Mouse (Mus musculus): ENCODE measurements around the gene Cat. TPM values are rescaled to one million over a fixed set of nuclear protein-coding genes. Genes with fewer than 3 reads are reported as not detected.
A peak's percentile ranks its signal among the peaks of the same experiment; 100 is the strongest.

Cat gene
- total RNA-seq, 2 experiments from 2014 or later: 188 to 189 TPM

- intact Hi-C loops (cut with DNase I): no loop called here
- peak; percentile 84 to 88 for DNase-seq
Measured at GRCm38 (mm10) chr2:103439710-103440109, 45.2 kb downstream of the Cat start.

- DNase-seq: no peak
- intact Hi-C loops (cut with DNase I): no loop called here
Measured at GRCm38 (mm10) chr2:103439071-103439622, 45.8 kb downstream of the Cat start.

- intact Hi-C loops (cut with DNase I): no loop called here
- DNase-seq: no peak
Measured at GRCm38 (mm10) chr2:103436534-103436933, 48.4 kb downstream of the Cat start.

GRCm38 (mm10) chr2:103435110-103435509 is 49.9 kb downstream of the Cat start:
- no peak for DNase-seq
- intact Hi-C loops (cut with DNase I): no loop called here

GRCm38 (mm10) chr2:103432695-103433275 is 52.2 kb downstream of the Cat start:
- intact Hi-C loops (cut with DNase I): no loop called here
- no peak for DNase-seq

- intact Hi-C loops (cut with DNase I): no loop called here
- no peak for DNase-seq
Measured at GRCm38 (mm10) chr2:103430712-103431111, 54.2 kb downstream of the Cat start.

- no peak for DNase-seq
- intact Hi-C loops (cut with DNase I): loop anchor here (10.0 kb wide), 1 partner anchor 744 kb away; no protein-coding TSS in a partner anchor
Measured at GRCm38 (mm10) chr2:103428356-103428755, 56.6 kb downstream of the Cat start.

GRCm38 (mm10) chr2:103425456-103426063 is 59.4 kb downstream of the Cat start:
- intact Hi-C loops (cut with DNase I): loop anchor here (2.0 to 10.0 kb wide), 2 partner anchors 339 to 741 kb away; no protein-coding TSS in a partner anchor
- DNase-seq: no peak

GRCm38 (mm10) chr2:103424349-103425026 is 60.5 kb downstream of the Cat start:
- intact Hi-C loops (cut with DNase I): loop anchor here (2.0 to 10.0 kb wide), 2 partner anchors 338 to 740 kb away; no protein-coding TSS in a partner anchor
- DNase-seq: peak; percentile 65 to 76

GRCm38 (mm10) chr2:103423884-103424283 is 61.1 kb downstream of the Cat start:
- intact Hi-C loops (cut with DNase I): loop anchor here (2.0 to 10.0 kb wide), 2 partner anchors 337 to 739 kb away; no protein-coding TSS in a partner anchor
- DNase-seq: no peak

- peak in 1 of 2 experiments; percentile 10 for DNase-seq
- intact Hi-C loops (cut with DNase I): loop anchor here (10.0 kb wide), 1 partner anchor 736 kb away; no protein-coding TSS in a partner anchor
Measured at GRCm38 (mm10) chr2:103420650-103421507, 64.1 kb downstream of the Cat start.

GRCm38 (mm10) chr2:103415774-103416173 is 69.2 kb downstream of the Cat start:
- intact Hi-C loops (cut with DNase I): no loop called here
- no peak for DNase-seq

- intact Hi-C loops (cut with DNase I): no loop called here
- DNase-seq: no peak
Measured at GRCm38 (mm10) chr2:103413381-103413780, 71.6 kb downstream of the Cat start.

GRCm38 (mm10) chr2:103411816-103412215 is 73.1 kb downstream of the Cat start:
- DNase-seq: no peak
- intact Hi-C loops (cut with DNase I): no loop called here

- intact Hi-C loops (cut with DNase I): no loop called here
- DNase-seq: no peak
Measured at GRCm38 (mm10) chr2:103411348-103411747, 73.6 kb downstream of the Cat start, which contains the start of gene Elf5. Elf5 (plus strand) TSS chr2:103411688.

GRCm38 (mm10) chr2:103406239-103406638 is 78.7 kb downstream of the Cat start:
- intact Hi-C loops (cut with DNase I): no loop called here
- DNase-seq: no peak

Measured in heart, postnatal 10 days (tissue).